Mouse (Mus musculus) intestine, postnatal 0 days (tissue): ENCODE measurements around the gene Dyx1c1. TPM values are rescaled to one million over a fixed set of nuclear protein-coding genes. Genes with fewer than 3 reads are reported as not detected.

Source experiments
- ATAC-seq: fragments of 200-750 bp; cut with Nextera tagmentation; 2 replicates; pipeline ENCODE4 v1.8.0; 2017; ENCODE audit warnings: mild to moderate bottlenecking, moderate TSS enrichment, moderate library complexity
- H3K27ac ChIP-seq: fragments of 300-500 bp; sonication (generic); 2 replicates; pipeline ENCODE4 v1.5.1; 2014; ENCODE audit warnings: mild to moderate bottlenecking, low read depth, low read length, moderate library complexity
- H3K27me3 ChIP-seq: fragments of 300-500 bp; sonication (generic); replicated peaks from 2 replicates; pipeline ENCODE4 v1.6.1; 2014; ENCODE audit warnings: low read length, mixed read lengths; ENCODE audit not compliant: control insufficient read depth, insufficient read depth
- H3K36me3 ChIP-seq: fragments of 300-500 bp; sonication (generic); 2 replicates; pipeline ENCODE4 v1.6.1; 2014; ENCODE audit warnings: mild to moderate bottlenecking, moderate library complexity; ENCODE audit not compliant: control insufficient read depth, insufficient read depth
- H3K4me1 ChIP-seq: fragments of 300-500 bp; sonication (generic); replicated peaks from 2 replicates; pipeline ENCODE4 v1.6.1; 2014; ENCODE audit warnings: antibody characterized with exemption, low read length, mixed read lengths; ENCODE audit not compliant: control insufficient read depth, insufficient read depth
- H3K4me2 ChIP-seq: fragments of 300-500 bp; sonication (generic); replicated peaks from 2 replicates; pipeline ENCODE4 v1.6.1; 2014; ENCODE audit warnings: low read depth, mild to moderate bottlenecking, moderate library complexity
- H3K4me3 ChIP-seq: fragments of 300-500 bp; sonication (generic); 2 replicates; pipeline ENCODE4 v1.5.1; 2014; ENCODE audit warnings: low read depth, low read length
- H3K9ac ChIP-seq: fragments of 300-500 bp; sonication (generic); 2 replicates; pipeline ENCODE4 v1.6.1; 2014; ENCODE audit warnings: mild to moderate bottlenecking, low read depth, low read length
- H3K9me3 ChIP-seq: fragments of 300-500 bp; sonication (generic); 2 replicates; pipeline ENCODE4 v1.6.1; 2016; ENCODE audit warnings: mixed run types; ENCODE audit not compliant: control insufficient read depth
- CTCF ChIP-seq: sonication (generic); IDR thresholded peaks from 2 replicates; pipeline ENCODE4 v1.5.1; 2016; ENCODE audit warnings: low read depth, mild to moderate bottlenecking, control low read depth, antibody characterized with exemption, moderate library complexity
- WGBS: fragments of 180-500 bp; shearing (Covaris S2); extraction: QIAGEN DNeasy Blood & Tissue Kit; methylation state at CpG from one replicate; pipeline ENCODE4 v1.1.7; 2014; 5-methylcytosine and 5-hydroxymethylcytosine counted together
- polyA plus RNA-seq: library from polyadenylated mRNA; unstranded; fragments of >200 nt; fragmentation: Nextera tagmentation; extraction: Ambion mirVana; gene quantifications from 2 replicates; pipeline ENCODE4 v1.2.1, GENCODE M21; 2015

Dyx1c1 gene
- polyA plus RNA-seq, 1 experiment from 2014 or later, result 0.27 TPM

DNA sequence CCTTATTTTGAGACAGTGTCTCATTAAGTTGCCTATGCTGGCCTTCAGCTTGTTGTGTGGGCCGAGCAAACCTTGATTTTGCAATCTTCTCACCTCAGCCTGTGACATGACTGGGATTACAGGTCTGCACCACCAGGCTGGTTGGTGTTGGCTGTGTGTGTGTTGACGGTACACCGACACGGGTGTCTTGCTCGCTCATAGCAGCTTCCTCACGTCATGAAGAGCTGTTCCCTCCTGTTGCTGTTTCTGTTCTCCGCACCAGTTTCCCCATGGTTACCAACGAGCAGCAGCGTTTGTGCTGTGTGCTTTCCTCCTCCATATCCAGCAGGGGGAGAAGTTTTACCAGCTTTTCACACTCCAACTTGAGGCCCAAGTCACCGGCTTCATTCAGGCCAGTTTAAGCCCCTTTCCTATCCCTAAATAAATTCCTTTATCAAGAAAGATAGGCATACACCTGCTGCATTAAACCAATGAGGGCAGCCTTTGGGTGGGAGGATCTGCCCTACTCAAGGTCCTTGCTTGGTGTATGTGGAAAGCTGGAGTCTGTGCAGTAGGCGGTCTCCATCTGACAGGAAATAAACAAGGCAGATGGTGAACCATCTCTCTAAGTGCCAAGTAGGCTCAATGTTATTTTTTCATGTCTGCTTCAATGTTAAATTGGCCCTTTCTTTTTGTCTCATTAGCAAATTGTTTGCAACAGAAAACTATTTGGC is 9.9 kb downstream of the Dyx1c1 start:
- H3K4me2 ChIP-seq, result peak overlapping the region; percentile 27; the same call in 1 of the 2 replicates
- H3K4me1 ChIP-seq, result no peaks in the 10 kb centered on the region
- ATAC-seq, result peak; percentile 41; the same call in 1 of the 2 replicates
- H3K27me3 ChIP-seq, result no peaks in the 10 kb centered on the region
- no peaks in the 10 kb centered on the region for H3K9me3 ChIP-seq
- WGBS, result 28% methylated on average over 11 of the region's 11 CpGs
- no peaks in the 10 kb centered on the region for H3K36me3 ChIP-seq
- H3K4me3 ChIP-seq, result no peak overlapping the region
- no peak overlapping the region for H3K9ac ChIP-seq
- H3K27ac ChIP-seq, result no peak overlapping the region
- TF ChIP-seq CTCF, result peak; percentile 77

DNA sequence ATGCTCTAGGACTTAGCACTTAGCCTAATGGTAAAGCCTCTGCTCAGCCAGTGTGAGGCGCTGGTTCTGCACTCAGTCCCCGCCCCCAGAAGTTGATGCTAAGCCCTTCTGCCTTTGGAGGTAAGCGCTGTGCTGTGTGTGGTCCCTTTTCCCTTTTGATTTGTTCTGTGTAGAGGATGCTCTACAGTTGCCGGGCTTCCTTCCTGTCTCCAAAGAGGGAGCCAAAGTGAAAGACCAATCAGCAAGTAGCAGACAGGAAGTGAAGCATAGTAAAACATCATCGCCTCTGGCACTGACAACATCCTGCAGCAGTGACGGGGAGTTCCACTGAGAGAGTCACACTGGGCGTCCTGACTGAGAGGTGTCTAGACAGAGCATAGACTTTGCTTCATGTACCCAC is 11.3 kb downstream of the Dyx1c1 start:
- H3K27ac ChIP-seq, result no peak overlapping the region
- no peak for ATAC-seq
- H3K9ac ChIP-seq, result no peak overlapping the region
- H3K36me3 ChIP-seq, result no peaks in the 10 kb centered on the region
- H3K9me3 ChIP-seq, result no peaks in the 10 kb centered on the region
- 68% methylated on average over 7 of the region's 7 CpGs for WGBS
- no peak overlapping the region for H3K4me2 ChIP-seq
- no peak overlapping the region for H3K4me3 ChIP-seq
- H3K27me3 ChIP-seq, result no peaks in the 10 kb centered on the region
- TF ChIP-seq CTCF, result peak; percentile 20; the same call in 1 of the 2 replicates
- no peaks in the 10 kb centered on the region for H3K4me1 ChIP-seq

GRCm38 (mm10) chr9:72972435-72972834 is 13.8 kb downstream of the Dyx1c1 start:
- no peaks in the 10 kb centered on the region for H3K4me1 ChIP-seq
- no peak overlapping the region for H3K4me3 ChIP-seq
- H3K27me3 ChIP-seq, result no peaks in the 10 kb centered on the region
- WGBS, result 86% methylated on average over 5 of the region's 5 CpGs
- H3K4me2 ChIP-seq, result no peak overlapping the region
- no peak overlapping the region for H3K9ac ChIP-seq
- no peaks in the 10 kb centered on the region for H3K36me3 ChIP-seq
- no peak for ATAC-seq
- no peak for TF ChIP-seq CTCF
- H3K27ac ChIP-seq, result no peak overlapping the region
- no peaks in the 10 kb centered on the region for H3K9me3 ChIP-seq

- H3K4me3 ChIP-seq, result no peak overlapping the region
- ATAC-seq, result no peak
- no peaks in the 10 kb centered on the region for H3K4me1 ChIP-seq
- H3K9me3 ChIP-seq, result no peaks in the 10 kb centered on the region
- H3K4me2 ChIP-seq, result no peak overlapping the region
- TF ChIP-seq CTCF, result no peak
- H3K27me3 ChIP-seq, result no peaks in the 10 kb centered on the region
- H3K27ac ChIP-seq, result no peak overlapping the region
- H3K36me3 ChIP-seq, result no peaks in the 10 kb centered on the region
- no peak overlapping the region for H3K9ac ChIP-seq
Measured at GRCm38 (mm10) chr9:72972984-72973383, 14.4 kb downstream of the Dyx1c1 start.

GRCm38 (mm10) chr9:72974734-72975133 is 16.1 kb downstream of the Dyx1c1 start:
- WGBS, result 81% methylated on average over 5 of the region's 5 CpGs
- H3K9me3 ChIP-seq, result no peaks in the 10 kb centered on the region
- no peaks in the 10 kb centered on the region for H3K36me3 ChIP-seq
- no peak for ATAC-seq
- no peak overlapping the region for H3K27ac ChIP-seq
- H3K4me2 ChIP-seq, result no peak overlapping the region
- no peak for TF ChIP-seq CTCF
- no peaks in the 10 kb centered on the region for H3K27me3 ChIP-seq
- H3K4me1 ChIP-seq, result no peaks in the 10 kb centered on the region
- H3K9ac ChIP-seq, result no peak overlapping the region
- H3K4me3 ChIP-seq, result no peak overlapping the region

DNA sequence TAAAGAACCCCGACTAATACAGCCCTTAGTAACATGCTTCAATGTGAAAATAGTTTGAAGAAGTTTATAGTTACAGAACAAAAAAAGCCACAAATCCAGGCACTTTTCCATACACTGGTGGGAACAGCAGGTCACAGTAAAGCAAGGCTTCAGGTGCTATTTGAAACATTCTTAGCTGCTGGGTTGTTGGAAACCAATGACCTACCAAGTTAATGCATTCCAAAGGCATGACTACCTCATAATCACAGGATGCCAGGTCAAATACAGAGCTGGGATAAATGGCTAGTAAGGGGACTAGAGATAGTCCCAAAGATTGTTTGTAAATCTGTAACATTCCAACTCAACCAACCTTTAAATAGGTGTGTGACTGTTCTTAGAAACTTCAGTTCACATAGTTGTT is 16.7 kb downstream of the Dyx1c1 start:
- Histone ChIP-seq H3K4me1 (no peaks in the 10 kb centered on the region), H3K9ac (no peak overlapping the region), H3K4me2 (no peak overlapping the region), H3K4me3 (no peak overlapping the region), H3K36me3 (no peaks in the 10 kb centered on the region), H3K27ac (no peak overlapping the region), H3K27me3 (no peaks in the 10 kb centered on the region), H3K9me3 (no peaks in the 10 kb centered on the region)
- no peak for TF ChIP-seq CTCF
- no peak for ATAC-seq
- WGBS, result 95% methylated on average over 1 of the region's 1 CpGs
